Mouse (Mus musculus) megakaryocyte-erythroid progenitor cell, adult 5 weeks (primary cell): ENCODE results near the gene Tmem14a. TPM values are rescaled to one million over a fixed set of nuclear protein-coding genes. Genes with fewer than 3 reads are reported as not detected.

ENCODE experiments used
- polyA plus RNA-seq: library from polyadenylated mRNA; stranded (reverse); fragments of >175 nt; gene quantifications from 2 replicates; pipeline ENCODE4 v1.2.3, GENCODE M21; 2012

The Tmem14a gene
- polyA plus RNA-seq, result 0.77 and 0.89 TPM in 2 replicates

DNA sequence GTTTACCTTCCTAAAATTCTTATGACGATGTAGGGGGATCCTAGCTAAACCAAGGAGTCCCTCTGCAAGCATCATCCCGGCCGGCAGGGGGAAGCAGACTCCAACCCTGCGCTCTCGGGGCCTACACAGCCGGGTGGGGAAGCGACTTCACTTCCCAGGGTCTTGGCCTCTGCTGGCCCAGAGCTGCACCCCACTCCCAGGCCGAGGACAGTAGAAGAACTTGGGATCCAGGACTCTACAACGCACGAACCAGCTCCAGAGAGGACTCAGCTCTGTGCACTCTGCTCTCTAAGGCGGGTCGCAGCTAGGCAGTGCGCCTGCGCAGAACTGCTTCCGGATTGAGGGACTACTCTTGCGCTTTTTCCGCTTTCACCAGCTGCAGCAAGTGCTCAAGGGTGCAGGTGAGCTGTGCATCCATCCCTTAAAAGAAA is at the start of gene Tmem14a:
Gene Tmem14a, plus strand, starts transcription at position 87 of the 431 bp plus-strand sequence.

DNA sequence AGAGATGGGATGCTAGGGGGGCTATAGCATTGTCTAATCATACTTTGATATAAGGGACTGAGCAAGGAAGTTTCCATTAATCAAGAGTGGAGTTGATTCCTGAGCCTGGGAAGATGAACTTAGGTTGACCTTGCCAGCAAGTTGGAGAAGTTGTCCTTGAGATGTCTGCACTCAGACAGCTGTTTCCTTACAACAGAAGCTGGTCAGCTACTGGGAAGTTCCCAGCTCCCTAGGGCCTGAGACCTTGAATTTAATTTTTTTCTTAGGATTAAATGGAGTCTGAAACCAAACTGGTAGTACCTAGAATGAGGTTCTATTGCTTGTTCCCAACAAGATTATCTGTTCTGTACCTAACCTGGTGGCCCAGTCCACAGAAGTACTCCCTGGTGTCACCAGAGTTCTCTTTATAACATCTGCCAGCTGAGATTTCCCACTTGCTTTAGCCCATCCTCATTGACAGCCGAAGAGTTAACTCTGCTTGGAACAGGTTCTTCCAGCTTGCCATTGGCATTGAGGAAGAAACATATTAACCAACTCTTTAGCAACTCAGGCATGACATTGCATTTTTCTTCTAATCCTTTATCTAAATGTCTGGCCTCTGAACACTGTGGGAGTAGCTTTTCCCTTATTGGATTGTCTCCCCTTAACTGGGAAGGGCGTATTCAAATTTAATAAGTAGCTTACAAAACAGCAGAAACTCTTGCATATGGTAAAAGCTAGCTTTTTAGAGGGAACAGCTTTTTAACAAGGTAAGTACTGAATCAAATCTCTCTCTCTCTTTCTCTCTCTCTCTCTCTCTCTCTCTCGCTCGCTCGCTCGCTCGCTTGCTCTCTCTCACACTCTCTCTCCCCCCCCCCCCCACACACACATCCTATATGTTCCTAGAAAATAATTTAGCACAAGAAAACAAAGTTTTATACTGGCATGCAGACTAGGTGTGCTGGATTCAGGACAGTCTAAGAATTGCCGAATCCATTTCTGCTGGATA is 21.8 kb downstream of the Tmem14a start, which contains the start of gene Gsta3:
Gene Gsta3, plus strand, starts transcription at position 679 of the 988 bp plus-strand sequence.

Other genes with a start within 250 kb of the Tmem14a start
- gene Tram2, start 139.3 kb upstream of the Tmem14a start, polyA plus RNA-seq, result 1.4 and 1.6 TPM in 2 replicates
- gene Gsta3, start 22.0 kb downstream of the Tmem14a start, polyA plus RNA-seq, result not detected in 2 replicates
- gene Khdc1a, start 131.1 kb downstream of the Tmem14a start, polyA plus RNA-seq, result not detected in 2 replicates
- not detected in 2 replicates for gene Khdc1c, start 149.8 kb downstream of the Tmem14a start, polyA plus RNA-seq
- not detected in 2 replicates for gene Khdc1b, start 165.0 kb downstream of the Tmem14a start, polyA plus RNA-seq